Mouse (Mus musculus) limb, embryonic 11.5 days (tissue): ENCODE results near the gene Fam53b. TPM values are rescaled to one million over a fixed set of nuclear protein-coding genes. Genes with fewer than 3 reads are reported as not detected.

Experiments
- ATAC-seq: fragments of 200-750 bp; cut with Nextera tagmentation; 2 replicates; pipeline ENCODE4 v1.8.0; 2017; ENCODE audit warnings: low read depth; ENCODE audit not compliant: insufficient number of reproducible peaks, low FRiP score, low TSS enrichment
- DNase-seq: peaks from one replicate; pipeline ENCODE4 v3.0.0-alpha.2; 2015; ENCODE audit warnings: low spot score
- H3K27ac ChIP-seq: fragments of 300-500 bp; sonication (generic); replicated peaks from 2 replicates; pipeline ENCODE4 v1.5.1; 2014; ENCODE audit warnings: low read depth, mild to moderate bottlenecking, low read length
- H3K27me3 ChIP-seq: fragments of 300-500 bp; sonication (generic); 2 replicates; pipeline ENCODE4 v1.6.1; 2014; ENCODE audit warnings: mild to moderate bottlenecking, low read length, mixed read lengths; ENCODE audit not compliant: control insufficient read depth, insufficient read depth
- H3K36me3 ChIP-seq: fragments of 300-500 bp; sonication (generic); 2 replicates; pipeline ENCODE4 v1.6.1; 2014; ENCODE audit warnings: mild to moderate bottlenecking, low read length, moderate library complexity, mixed read lengths; ENCODE audit not compliant: control insufficient read depth, insufficient read depth
- H3K4me1 ChIP-seq: fragments of 300-500 bp; sonication (generic); 2 replicates; pipeline ENCODE4 v1.6.1; 2014; ENCODE audit warnings: low read length, mixed read lengths; ENCODE audit not compliant: control insufficient read depth, insufficient read depth
- H3K4me2 ChIP-seq: fragments of 300-500 bp; sonication (generic); 2 replicates; pipeline ENCODE4 v1.6.1; 2014; ENCODE audit warnings: low read depth, mild to moderate bottlenecking, moderate library complexity; ENCODE audit not compliant: severe bottlenecking
- H3K4me3 ChIP-seq: fragments of 300-500 bp; sonication (generic); 2 replicates; pipeline ENCODE4 v1.5.1; 2014; ENCODE audit warnings: low read depth, low read length
- H3K9ac ChIP-seq: fragments of 300-500 bp; sonication (generic); 2 replicates; pipeline ENCODE4 v1.6.1; 2014; ENCODE audit warnings: mild to moderate bottlenecking, low read length
- H3K9me3 ChIP-seq: fragments of 300-500 bp; sonication (generic); 2 replicates; pipeline ENCODE4 v1.6.1; 2016; ENCODE audit warnings: low read length; ENCODE audit not compliant: control insufficient read depth
- WGBS: fragments of 180-500 bp; shearing (Covaris S2); extraction: QIAGEN DNeasy Blood & Tissue Kit; methylation state at CpG from one replicate; pipeline ENCODE4 v1.1.7; 2014; 5-methylcytosine and 5-hydroxymethylcytosine counted together
- polyA plus RNA-seq: library from polyadenylated mRNA; unstranded; fragments of >200 nt; fragmentation: Nextera tagmentation; extraction: Ambion mirVana; gene quantifications from 2 replicates; pipeline ENCODE4 v1.2.1, GENCODE M21; 2014

The Fam53b gene
- polyA plus RNA-seq, 1 experiment from 2014 or later, result 23.8 TPM

DNA sequence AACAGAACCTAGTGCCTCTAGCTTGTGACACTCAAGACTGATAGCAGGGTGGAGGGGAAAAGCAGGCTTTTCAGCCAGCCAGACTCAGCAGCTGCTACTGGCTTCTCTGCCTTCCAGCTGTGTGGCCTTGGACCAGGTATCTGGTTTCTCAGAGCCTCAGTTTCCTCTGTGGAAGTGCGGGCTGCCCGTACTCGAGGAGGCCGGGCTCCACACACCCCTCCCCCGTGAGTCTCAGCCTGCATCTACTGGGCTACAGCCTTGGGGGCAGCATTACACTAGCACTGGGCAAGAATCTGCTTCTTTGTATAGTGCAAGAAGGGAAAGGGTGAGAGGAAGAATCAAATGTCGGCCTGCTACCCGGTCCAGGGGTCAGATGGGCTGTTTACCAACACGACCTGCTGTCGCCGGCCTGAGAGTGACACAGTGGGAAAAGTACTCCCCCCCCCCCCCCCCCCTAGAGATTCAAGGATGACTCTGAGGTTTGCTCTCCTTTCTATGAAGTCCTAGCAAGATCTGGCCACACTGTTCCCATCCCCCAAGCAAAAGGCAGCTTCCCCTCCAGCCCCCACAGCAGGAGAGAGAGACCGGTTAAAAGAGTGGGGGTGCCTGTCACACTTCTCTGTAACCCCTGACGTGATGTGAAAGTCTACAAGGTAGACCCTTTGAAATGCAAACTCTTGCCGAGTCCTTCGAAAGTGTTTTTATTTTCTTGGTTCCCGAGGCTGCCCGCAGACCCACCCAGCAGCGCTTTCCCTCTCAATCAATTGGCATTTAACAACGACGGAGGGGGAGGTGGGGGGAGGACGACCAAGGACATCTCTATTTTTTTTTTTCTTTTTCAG lies 4.6 kb downstream of the Fam53b start:
- Histone ChIP-seq H3K9me3 (no peaks in the 10 kb centered on the region), H3K27me3 (no peaks in the 10 kb centered on the region), H3K36me3 (no peaks in the 10 kb centered on the region), H3K4me3 (no peak overlapping the region), H3K4me2 (peak overlapping the region; percentile 37), H3K27ac (peak overlapping the region; percentile 70), H3K4me1 (peaks cover 48% of the 10 kb centered on the region), H3K9ac (peak overlapping the region; percentile 43; the same call in 1 of the 2 replicates)
- WGBS, result 1% methylated on average over 20 of the region's 20 CpGs
- DNase-seq (peak; percentile 74), ATAC-seq (peak; percentile 41; the same call in 1 of the 2 replicates)

- H3K27me3 ChIP-seq, result no peaks in the 10 kb centered on the region
- no peak for DNase-seq
- H3K4me1 ChIP-seq, result peaks cover 47% of the 10 kb centered on the region
- peak overlapping the region; percentile 70 for H3K27ac ChIP-seq
- 46% methylated on average over 7 of the region's 7 CpGs for WGBS
- no peaks in the 10 kb centered on the region for H3K36me3 ChIP-seq
- no peak overlapping the region for H3K9ac ChIP-seq
- no peaks in the 10 kb centered on the region for H3K9me3 ChIP-seq
- ATAC-seq, result no peak
- peak overlapping the region; percentile 37 for H3K4me2 ChIP-seq
- no peak overlapping the region for H3K4me3 ChIP-seq
These were observed 5.5 kb downstream of the Fam53b start for GRCm38 (mm10) chr7:132808051-132808796.

DNA sequence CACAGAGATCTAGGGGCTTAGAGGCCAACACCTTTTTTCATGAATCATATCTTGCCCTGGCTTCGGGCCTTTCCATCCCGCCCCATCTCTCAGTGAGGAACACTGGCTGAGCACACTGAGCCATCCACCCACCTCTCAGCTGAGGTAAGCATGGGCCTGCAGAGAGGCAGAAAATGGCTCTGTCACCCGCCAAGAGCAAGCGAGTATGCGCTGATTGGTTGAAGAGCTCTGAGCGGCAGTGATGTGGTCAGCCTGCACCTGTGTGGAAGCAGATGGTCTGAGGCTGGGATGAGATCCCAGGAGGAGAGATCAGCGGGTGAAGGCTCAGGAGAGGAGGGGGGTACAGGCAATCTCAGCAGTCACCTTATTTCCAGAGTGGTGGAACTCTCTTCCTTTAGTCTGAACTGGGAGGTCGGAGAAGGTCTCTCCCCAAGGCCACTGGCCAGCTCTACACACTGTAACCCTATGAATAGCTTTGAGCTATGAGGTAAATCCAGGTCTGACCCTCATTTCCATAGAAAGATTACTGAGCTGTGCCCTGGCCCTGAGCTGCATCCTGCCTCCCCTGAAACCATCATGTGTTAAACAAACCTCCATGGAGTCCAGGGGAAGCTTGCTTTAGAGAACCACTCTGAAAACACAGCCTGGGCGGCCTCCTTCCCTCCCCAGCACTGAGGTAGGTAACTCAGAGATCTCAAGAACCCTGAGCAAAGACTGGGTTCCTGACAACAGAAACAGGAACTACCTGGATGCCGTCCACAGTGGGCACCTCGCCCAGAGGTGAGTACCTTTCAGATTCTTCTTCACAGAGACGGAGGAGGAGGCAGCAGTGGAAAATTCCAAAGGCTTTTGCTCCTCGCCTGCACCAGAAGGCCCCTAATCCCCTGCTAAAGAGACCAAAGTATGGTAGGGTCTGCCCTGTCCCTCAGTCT lies 6.5 kb downstream of the Fam53b start:
- no peak overlapping the region for H3K4me3 ChIP-seq
- no peak overlapping the region for H3K4me2 ChIP-seq
- H3K36me3 ChIP-seq, result no peaks in the 10 kb centered on the region
- H3K27me3 ChIP-seq, result no peaks in the 10 kb centered on the region
- ATAC-seq, result no peak
- H3K4me1 ChIP-seq, result peaks cover 47% of the 10 kb centered on the region
- no peak overlapping the region for H3K27ac ChIP-seq
- 74% methylated on average over 13 of the region's 13 CpGs for WGBS
- no peaks in the 10 kb centered on the region for H3K9me3 ChIP-seq
- H3K9ac ChIP-seq, result no peak overlapping the region
- no peak for DNase-seq

DNA sequence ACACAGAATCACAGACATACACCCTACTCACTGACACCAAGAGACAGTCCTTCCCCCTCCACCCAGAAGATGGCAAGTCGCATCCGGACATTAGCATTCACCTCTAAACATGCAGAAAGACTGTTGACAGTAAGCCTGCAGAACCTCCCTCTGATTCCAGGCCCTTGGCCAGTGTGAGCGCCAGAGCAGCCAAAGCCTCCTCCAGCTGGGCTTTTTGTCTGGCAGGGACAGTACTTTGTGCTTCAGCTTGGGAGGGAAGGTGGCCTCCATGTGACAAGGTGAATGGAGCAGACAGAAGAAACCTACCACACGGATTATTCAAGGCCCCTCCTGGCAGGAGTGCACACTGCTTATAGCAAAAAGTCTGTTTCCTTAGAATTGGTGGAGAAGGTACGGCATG lies 7.4 kb downstream of the Fam53b start:
- no peak for DNase-seq
- H3K9me3 ChIP-seq, result no peaks in the 10 kb centered on the region
- H3K27me3 ChIP-seq, result no peaks in the 10 kb centered on the region
- H3K4me2 ChIP-seq, result no peak overlapping the region
- ATAC-seq, result no peak
- no peaks in the 10 kb centered on the region; the same call in 1 of the 2 replicates for H3K36me3 ChIP-seq
- H3K27ac ChIP-seq, result no peak overlapping the region
- H3K4me1 ChIP-seq, result peaks cover 40% of the 10 kb centered on the region
- H3K9ac ChIP-seq, result no peak overlapping the region
- 77% methylated on average over 5 of the region's 5 CpGs for WGBS
- no peak overlapping the region for H3K4me3 ChIP-seq

DNA sequence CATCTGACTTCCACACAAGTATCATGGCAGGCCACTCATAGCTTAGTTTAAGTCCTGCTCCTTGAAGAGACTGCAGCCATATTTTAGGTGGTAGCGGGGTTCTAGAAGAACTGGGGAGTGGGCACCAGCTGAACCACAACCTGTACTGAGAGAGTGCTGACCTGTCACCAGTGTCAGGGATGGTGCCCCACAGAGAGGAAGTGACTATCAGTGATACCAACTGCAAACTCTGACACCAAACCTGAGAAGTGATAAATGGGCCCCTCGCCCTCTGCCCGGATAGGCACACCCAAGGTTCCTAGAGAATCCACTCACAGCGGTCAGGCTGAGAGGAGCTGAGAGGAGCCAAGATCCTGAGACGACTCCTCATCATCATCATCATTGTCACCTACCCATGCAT lies 8.7 kb downstream of the Fam53b start:
- Histone ChIP-seq H3K4me2 (no peak overlapping the region), H3K27ac (no peak overlapping the region), H3K4me3 (no peak overlapping the region), H3K36me3 (no peaks in the 10 kb centered on the region; the same call in 1 of the 2 replicates), H3K9ac (no peak overlapping the region), H3K27me3 (no peaks in the 10 kb centered on the region), H3K4me1 (peaks cover 26% of the 10 kb centered on the region), H3K9me3 (no peaks in the 10 kb centered on the region)
- DNase-seq (no peak), ATAC-seq (no peak)
- 76% methylated on average over 5 of the region's 5 CpGs for WGBS

- no peak overlapping the region for H3K27ac ChIP-seq
- DNase-seq, result no peak
These were observed 9.2 kb downstream of the Fam53b start for GRCm38 (mm10) chr7:132804461-132804860.

GRCm38 (mm10) chr7:132803962-132804361 lies 9.7 kb downstream of the Fam53b start:
- Histone ChIP-seq H3K36me3 (no peaks in the 10 kb centered on the region; the same call in 1 of the 2 replicates), H3K4me3 (no peak overlapping the region), H3K4me2 (no peak overlapping the region), H3K4me1 (peaks cover 16% of the 10 kb centered on the region), H3K9me3 (no peaks in the 10 kb centered on the region), H3K27ac (no peak overlapping the region), H3K27me3 (no peaks in the 10 kb centered on the region), H3K9ac (no peak overlapping the region)
- ATAC-seq (no peak), DNase-seq (no peak)
- 78% methylated on average over 3 of the region's 3 CpGs for WGBS

More at GRCm38 (mm10) chr7:132804461-132804860, 9.2 kb downstream of the Fam53b start:
- no peak overlapping the region for H3K4me2 ChIP-seq
- H3K4me1 ChIP-seq, result peaks cover 21% of the 10 kb centered on the region
- no peaks in the 10 kb centered on the region for H3K27me3 ChIP-seq
- 84% methylated on average over 7 of the region's 7 CpGs for WGBS
- no peak overlapping the region for H3K4me3 ChIP-seq
- H3K9ac ChIP-seq, result no peak overlapping the region
- no peak for ATAC-seq
- no peaks in the 10 kb centered on the region for H3K9me3 ChIP-seq
- no peaks in the 10 kb centered on the region; the same call in 1 of the 2 replicates for H3K36me3 ChIP-seq

GRCm38 (mm10) chr7:132803336-132803735 lies 10.3 kb downstream of the Fam53b start:
- no peak for DNase-seq
- Histone ChIP-seq H3K36me3 (no peaks in the 10 kb centered on the region; the same call in 1 of the 2 replicates), H3K9me3 (no peaks in the 10 kb centered on the region), H3K27ac (no peak overlapping the region), H3K27me3 (no peaks in the 10 kb centered on the region), H3K9ac (no peak overlapping the region), H3K4me2 (no peak overlapping the region), H3K4me1 (peaks cover 10% of the 10 kb centered on the region; the same call in 1 of the 2 replicates), H3K4me3 (no peak overlapping the region)
- 81% methylated on average over 2 of the region's 2 CpGs for WGBS
- no peak for ATAC-seq
